Mouse (Mus musculus) c-Kit-negative CD71-positive TER-119-positive erythroid progenitor cells, embryonic 14.5 days (primary cell): ENCODE measurements around the gene Kat5.

Experiments
- DNase-seq: peaks from one replicate; pipeline ENCODE4 v3.0.0-alpha.2; 2013; ENCODE audit warnings: low read depth, low spot score

The Kat5 gene

GRCm38 (mm10) chr19:5609547-5610404 is at the start of gene Kat5:
Kat5 (minus strand) TSS chr19:5610237.
- peak; percentile 84 for DNase-seq

- no peak for DNase-seq
Measured at GRCm38 (mm10) chr19:5654720-5655298, 44.8 kb upstream of the Kat5 start.

- no peak for DNase-seq
Measured at GRCm38 (mm10) chr19:5653969-5654719, 44.1 kb upstream of the Kat5 start.

GRCm38 (mm10) chr19:5652570-5652969 is 42.5 kb upstream of the Kat5 start:
- no peak for DNase-seq

- no peak for DNase-seq
Measured at GRCm38 (mm10) chr19:5651502-5652274, 41.7 kb upstream of the Kat5 start.

GRCm38 (mm10) chr19:5649298-5649741 is 39.3 kb upstream of the Kat5 start:
- DNase-seq: no peak

GRCm38 (mm10) chr19:5648401-5649297 is 38.6 kb upstream of the Kat5 start:
- no peak for DNase-seq

- DNase-seq: no peak
Measured at GRCm38 (mm10) chr19:5647791-5648190, 37.8 kb upstream of the Kat5 start.

- no peak for DNase-seq
Measured at GRCm38 (mm10) chr19:5646731-5647330, 36.8 kb upstream of the Kat5 start.

GRCm38 (mm10) chr19:5645280-5645679 is 35.2 kb upstream of the Kat5 start:
- DNase-seq: no peak

- no peak for DNase-seq
Measured at GRCm38 (mm10) chr19:5641641-5642040, 31.6 kb upstream of the Kat5 start.

GRCm38 (mm10) chr19:5641021-5641420 is 31.0 kb upstream of the Kat5 start:
- no peak for DNase-seq

GRCm38 (mm10) chr19:5640339-5640738 is 30.3 kb upstream of the Kat5 start:
- DNase-seq: no peak

GRCm38 (mm10) chr19:5638416-5639005 is 28.5 kb upstream of the Kat5 start:
- DNase-seq: no peak

GRCm38 (mm10) chr19:5637069-5638047 is 27.3 kb upstream of the Kat5 start, which contains the start of gene Rela:
Rela (plus strand) TSS chr19:5637483.
- peak; percentile 63 for DNase-seq

- DNase-seq: no peak
Measured at GRCm38 (mm10) chr19:5636571-5637041, 26.6 kb upstream of the Kat5 start.

- no peak for DNase-seq
Measured at GRCm38 (mm10) chr19:5636036-5636570, 26.1 kb upstream of the Kat5 start.

- DNase-seq: no peak
Measured at GRCm38 (mm10) chr19:5632120-5632519, 22.1 kb upstream of the Kat5 start.
